Mouse (Mus musculus) common myeloid progenitor, adult 5-6 weeks (primary cell): ENCODE data around the gene Tnf. TPM values are rescaled to one million over a fixed set of nuclear protein-coding genes. Genes with fewer than 3 reads are reported as not detected.

Experiments used
- ATAC-seq: replicated peaks from 2 replicates; pipeline ENCODE4 v1.8.0; 2016; ENCODE audit warnings: low read depth, mild to moderate bottlenecking, moderate TSS enrichment, inconsistent platforms; ENCODE audit not compliant: poor library complexity, severe bottlenecking
- total RNA-seq: library from RNA; stranded (forward); fragments of 200-1000, 187-1606 nt; gene quantifications from 2 replicates; pipeline ENCODE4 v1.2.3, GENCODE M21; 2017

Gene Tnf
- total RNA-seq, 1 experiment from 2014 or later = 9.4 TPM

GRCm38 (mm10) chr17:35178528-35178927 lies 23.3 kb downstream of the Tnf start:
- peak; percentile 93 for ATAC-seq

GRCm38 (mm10) chr17:35175968-35176367 lies 25.8 kb downstream of the Tnf start, which contains the start of gene Aif1:
Gene Aif1 (minus strand): TSS chr17:35176068.
- no peak for ATAC-seq

DNA sequence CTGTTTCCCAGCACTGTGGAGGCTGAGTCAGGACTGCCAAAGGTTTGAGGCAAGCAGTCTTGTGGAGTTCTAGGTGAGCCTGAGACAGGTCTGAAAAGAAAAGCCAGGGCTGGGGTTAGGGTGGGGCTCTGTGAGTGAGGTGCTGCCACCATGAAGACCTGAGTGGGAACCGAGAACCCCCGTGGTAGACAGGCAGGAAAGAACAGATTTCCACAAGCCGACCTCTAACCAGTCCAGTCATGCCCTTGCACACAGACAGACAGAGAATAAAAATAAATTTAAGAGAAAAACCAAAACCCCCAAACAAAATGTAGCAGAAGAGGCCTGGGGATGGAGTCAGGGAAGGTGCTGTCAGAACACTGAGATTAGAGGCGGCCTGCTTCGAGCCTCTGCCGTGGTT lies 26.4 kb downstream of the Tnf start:
- ATAC-seq = no peak

DNA sequence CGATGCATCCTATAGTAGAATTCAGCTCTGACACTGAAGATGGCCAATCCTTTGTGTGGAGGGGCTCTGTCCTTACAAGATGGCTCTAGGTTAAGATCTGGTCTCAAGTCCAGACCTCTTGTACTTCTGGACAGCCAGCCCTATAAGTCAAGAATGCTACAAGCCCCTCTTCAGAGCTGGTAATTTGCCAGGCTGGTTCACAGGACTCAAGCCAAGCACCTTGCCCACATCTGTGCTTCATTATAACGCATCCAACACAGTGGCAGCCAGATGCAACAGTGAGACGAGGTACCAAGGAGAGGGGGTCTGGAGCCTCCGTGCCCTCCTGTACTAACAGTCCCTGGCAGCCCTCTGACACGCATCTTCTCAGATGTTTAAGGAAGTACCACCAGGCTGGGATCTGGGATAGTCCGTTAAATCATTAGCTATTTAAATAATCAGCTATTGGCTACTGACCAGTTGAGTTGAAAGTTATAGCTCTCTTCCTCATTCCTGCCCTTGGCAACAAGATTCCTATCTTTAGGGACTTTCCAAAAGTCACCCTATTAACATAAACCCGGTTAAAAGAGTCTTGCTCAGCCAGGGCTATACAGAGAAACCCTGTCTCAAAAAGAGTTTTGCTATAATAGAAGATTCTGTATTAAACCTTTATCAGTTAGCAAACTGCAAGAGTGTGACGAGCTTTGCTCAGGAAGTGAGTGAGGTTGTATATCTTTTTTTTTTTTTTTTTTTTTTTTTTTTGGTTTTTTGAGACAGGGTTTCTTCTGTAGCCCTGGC lies 27.4 kb downstream of the Tnf start:
- ATAC-seq = no peak

DNA sequence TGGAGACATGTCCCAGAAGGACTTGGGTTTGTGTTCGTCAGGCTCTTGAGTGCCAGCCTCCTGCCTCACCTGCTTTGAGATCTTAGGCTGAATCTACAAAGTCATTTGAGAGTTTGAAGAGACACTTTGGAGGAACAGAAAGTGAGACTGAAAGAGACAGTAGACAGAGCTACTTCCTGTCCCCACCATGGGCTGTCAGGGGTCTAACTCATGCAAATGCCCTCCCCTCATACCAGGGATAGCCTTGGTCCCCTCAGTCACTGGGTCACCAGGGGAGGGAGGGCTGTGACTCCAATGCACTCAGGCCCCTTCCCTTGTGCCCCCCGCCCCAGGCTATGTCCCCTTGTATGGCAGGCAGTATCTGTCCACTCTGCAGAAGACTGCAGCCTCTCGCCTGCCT lies 28.5 kb downstream of the Tnf start:
- ATAC-seq = peak; percentile 29; the same call in 1 of the 2 replicates

- ATAC-seq = peak; percentile 51
Observed at GRCm38 (mm10) chr17:35172445-35173234, 29.2 kb downstream of the Tnf start.

DNA sequence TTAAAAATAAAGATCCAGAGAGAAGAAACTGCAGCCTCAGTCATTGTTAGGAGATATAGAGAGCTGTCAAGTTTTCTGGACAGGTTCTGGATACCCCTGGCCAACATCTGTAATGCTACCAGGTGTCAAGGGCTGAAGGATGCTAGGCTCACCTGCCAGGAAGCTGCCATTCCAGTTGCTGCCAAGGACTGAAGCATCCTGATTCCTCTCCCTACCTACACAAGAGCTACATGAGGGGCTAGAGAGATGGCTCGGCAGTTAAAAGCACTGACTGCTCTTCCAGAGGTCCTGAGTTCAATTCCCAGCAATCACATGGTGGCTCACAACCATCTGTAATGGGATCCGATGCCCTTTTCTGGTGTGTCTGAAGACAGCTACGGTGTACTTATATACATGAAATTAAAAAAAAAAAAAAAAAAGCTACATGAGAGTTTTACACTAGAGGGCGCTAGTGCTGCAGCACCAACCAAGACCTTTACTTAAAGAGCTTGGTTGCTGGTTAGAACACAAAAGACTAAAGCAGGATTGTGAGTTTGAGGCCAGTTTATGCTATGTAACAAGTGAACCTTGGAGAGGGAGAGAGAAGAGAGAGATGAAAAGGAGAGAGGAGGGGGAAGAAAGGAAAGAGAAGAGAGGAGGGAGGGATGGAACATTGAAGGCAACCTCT lies 33.1 kb downstream of the Tnf start:
- no peak for ATAC-seq

DNA sequence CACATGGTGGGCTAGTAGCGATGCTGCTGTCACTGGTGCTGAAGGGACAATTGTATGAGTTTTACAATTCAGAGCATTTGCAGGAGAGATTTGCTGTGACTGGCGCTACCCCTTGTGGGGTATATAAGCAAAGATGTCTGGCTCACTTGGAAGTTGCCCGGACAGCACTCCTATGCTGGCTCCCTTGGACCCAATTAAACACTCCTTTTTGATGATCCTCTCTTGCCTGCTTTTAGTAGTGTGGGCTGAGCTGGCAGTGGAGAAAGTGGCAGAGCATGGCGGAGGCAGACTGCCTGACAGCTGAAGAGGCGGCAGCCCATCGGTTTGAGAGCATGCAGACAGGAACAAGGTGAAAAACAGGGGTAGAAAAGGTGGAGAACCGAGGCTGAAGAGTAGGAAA lies 34.0 kb downstream of the Tnf start:
- ATAC-seq = no peak

- no peak; the same call in 1 of the 2 replicates for ATAC-seq
Observed at GRCm38 (mm10) chr17:35166352-35167035, 35.3 kb downstream of the Tnf start.

GRCm38 (mm10) chr17:35165451-35166155 lies 36.2 kb downstream of the Tnf start:
- no peak for ATAC-seq

- ATAC-seq = peak; percentile 90
Observed at GRCm38 (mm10) chr17:35164568-35165450, 37.0 kb downstream of the Tnf start, which contains the start of gene Prrc2a. Gene Prrc2a (minus strand): TSS chr17:35164897.

DNA sequence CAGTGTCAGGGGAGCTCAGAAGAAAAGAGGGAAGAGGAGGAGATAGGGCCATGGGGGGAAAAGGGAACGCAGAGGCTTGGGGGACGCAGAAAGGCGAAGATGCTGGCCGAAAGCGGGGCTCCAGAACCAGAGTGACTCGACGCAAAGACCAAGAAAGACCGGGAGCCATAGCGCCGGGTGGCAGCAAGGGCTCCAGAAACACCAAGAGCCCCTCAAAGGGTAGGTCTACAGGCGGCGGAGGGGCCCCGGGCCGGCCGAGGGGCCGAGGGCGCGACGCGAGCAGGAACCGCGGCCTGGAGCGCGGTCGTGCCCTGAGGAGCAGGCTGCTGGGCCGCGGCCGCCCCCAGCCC lies 37.6 kb downstream of the Tnf start:
- no peak for ATAC-seq

DNA sequence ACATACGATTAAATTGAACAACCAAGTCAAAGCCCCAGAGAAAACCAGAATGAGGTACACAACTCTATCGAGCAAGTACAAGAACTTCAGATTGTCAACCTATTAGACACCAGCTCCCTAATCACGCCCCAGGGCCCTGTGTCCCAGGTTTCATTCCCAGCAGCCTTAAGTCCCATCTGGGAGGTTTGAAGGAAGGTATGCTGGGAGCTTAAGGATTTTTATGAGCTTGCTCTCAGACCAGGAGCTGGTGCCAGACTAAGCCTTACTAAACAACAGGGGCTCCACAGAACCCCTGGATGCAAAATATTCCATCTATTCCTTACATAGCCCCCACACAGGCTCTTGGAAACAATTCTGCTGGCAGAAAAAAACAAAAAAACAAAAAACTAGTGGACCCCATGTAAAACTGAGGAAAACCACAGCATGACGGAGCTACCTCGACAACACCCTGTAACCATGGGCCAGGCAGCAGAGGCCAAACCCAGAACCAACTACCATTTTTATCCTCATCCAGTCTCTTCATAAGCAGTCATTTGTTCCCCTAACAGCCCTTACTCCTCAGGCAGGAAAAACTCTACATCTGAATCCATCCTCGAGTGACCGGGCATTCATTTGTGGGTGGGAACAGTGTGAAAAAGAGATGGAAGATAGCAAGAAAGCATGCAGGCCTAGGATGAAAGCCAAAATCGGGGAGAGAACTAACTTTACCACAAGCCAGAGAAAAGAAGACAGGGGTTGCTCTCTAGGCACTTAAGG lies 38.3 kb downstream of the Tnf start:
- ATAC-seq = no peak

- ATAC-seq = no peak
Observed at GRCm38 (mm10) chr17:35162730-35163129, 39.1 kb downstream of the Tnf start.

GRCm38 (mm10) chr17:35162121-35162520 lies 39.7 kb downstream of the Tnf start:
- no peak for ATAC-seq

DNA sequence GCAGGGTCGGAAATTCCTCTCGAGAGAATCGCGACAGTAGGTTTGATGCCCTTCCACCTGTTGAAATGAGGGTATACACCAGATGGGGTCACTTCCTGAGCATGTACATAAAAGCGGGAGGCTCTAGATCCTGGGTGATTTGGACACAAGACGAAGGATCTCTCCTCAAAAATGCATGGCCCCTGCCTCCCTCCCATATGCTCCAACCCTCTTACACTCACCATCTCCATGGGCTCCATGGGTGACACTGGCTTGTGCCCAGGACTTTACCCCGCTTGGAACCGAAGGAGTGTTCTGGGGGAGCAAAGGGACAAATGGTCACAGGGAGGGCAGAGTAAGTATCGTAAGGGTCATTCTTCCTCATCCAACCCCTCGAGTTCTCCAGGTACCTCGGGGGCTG lies 40.4 kb downstream of the Tnf start:
- no peak for ATAC-seq

DNA sequence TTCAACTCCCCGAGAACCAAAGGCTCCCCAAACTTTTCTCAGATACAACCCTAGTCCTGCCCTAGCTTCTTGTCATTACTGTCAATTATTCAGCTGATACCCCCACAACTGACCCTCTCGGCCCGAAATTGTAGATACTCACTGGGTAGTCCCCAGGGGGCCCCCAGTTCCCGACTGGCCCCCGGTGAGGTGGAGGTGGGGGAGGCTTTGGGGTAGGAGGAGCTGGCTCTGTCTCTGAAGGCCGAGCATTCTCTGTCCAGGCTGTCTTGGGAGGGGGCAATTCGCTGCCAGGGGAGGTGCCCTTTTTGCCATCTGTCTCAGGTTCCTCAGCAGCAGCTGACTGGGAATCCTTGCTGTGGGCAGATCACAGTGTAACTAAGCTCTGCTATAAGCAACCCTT lies 42.2 kb downstream of the Tnf start:
- no peak for ATAC-seq
